Mouse (Mus musculus) v-Abl transformed pro-B cells (cell line): ENCODE results near the gene Mgat5.

Source experiments
- in situ Hi-C, 2 experiments: fragments of 400-800 bp; cut with MboI; formaldehyde crosslinking; loops; one replicate each; pipeline ENCODE4 v1.15.1; 2025; ENCODE audit not compliant: unreplicated experiment in 2 of 2

Gene Mgat5

DNA sequence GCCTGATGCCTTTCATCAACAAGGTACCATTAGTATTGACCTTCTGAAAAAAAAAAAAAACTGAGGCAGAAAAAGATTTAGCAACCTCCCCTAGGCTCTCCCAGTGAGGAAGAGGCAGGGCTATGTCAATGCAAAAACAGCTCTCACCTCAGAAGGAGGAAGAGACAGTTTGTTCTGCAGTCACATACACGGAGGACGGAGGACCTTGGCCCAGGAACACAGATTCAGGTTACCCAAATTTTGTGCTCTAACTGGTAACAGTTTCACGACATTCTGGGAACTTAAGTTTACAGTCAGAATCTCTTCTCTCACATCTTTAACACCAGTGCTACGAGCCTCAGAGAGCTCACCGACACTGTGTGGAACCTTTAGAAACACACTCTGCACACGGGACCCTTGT, 307.9 kb downstream of the Mgat5 start:
- in situ Hi-C loops, result loop anchor here in 1 of 2 experiments (5.0 kb wide), 1 partner anchor 165 kb away; the partner anchor contains the start of gene Tmem163

DNA sequence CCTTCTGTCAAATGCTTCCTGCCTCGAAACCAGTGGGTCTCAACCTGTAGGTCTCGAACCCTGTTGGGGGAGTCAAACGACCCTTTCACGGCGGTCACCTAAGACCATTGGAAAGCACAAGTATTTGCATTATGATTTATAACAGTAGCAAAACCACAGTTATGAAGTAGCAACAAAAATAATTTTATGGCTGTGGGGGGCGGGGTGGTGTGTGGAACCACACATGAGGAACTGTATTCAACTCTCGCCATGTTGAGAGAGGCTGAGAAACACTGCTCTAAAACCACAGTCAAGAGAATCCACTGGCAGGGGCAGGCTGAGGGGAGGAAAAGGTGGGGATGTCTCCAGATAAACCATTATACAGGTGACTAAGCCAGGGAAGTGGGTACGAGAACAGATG, 308.3 kb downstream of the Mgat5 start:
- in situ Hi-C loops, result loop anchor here in 1 of 2 experiments (5.0 kb wide), 1 partner anchor 164 kb away; the partner anchor contains the start of gene Tmem163

DNA sequence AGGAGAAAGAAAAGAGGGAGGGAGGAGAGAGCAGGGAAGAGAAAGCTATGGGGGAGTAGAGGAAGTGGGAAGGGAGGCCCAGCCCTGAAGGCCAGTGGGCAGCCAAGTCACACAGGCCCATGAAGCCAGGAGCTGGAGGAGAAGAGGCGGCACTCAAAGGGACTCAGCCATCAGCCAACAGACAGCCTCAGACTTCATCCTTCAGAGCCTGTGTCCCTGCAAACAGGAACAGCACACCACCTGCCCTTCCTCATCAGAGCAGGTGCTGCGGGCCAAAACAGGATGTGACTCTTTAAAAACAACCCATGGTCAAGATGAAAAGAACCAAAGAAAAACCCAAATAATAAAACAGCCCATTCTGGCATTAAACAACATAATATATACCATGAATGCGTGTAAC, 308.8 kb downstream of the Mgat5 start:
- in situ Hi-C loops, result loop anchor here in 1 of 2 experiments (5.0 kb wide), 1 partner anchor 164 kb away; the partner anchor contains the start of gene Tmem163

DNA sequence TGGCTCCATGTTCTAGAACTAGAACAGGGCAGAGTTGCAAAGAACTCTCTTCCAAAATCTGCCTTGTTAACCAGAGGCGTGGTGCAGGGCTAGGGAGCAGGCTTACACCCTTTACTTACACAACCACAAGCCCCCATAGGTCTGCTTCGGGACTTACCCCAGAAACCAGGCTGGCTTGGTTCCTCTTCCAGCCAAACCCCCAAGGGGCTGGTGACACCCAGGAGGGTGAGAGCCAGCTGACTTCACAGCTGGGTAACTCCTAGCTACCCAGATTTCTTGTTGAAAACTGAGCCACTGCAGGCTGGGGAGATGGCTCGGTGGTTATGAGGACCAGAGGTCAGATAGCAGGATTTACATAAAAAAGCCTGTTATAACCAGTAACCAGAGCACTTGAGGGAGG, 309.7 kb downstream of the Mgat5 start:
- in situ Hi-C loops, result loop anchor here in 1 of 2 experiments (5.0 kb wide), 1 partner anchor 163 kb away; the partner anchor contains the start of gene Tmem163

DNA sequence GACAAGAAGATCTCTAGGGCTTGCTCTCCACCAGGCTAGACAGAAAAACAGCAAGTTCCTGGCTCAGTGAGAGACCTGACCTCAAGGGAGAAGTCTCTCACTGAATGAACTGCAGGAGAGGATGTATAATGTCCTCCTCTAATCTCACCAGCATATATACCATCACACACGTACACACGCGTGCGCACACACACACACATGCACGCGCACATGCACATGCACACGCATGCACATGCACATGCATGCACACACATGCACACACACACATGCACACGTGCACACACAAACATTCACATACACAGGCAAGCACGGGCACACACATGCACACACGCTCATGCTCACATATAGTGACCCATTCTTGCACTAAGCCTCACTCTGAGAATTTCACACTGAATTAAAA, 310.1 kb downstream of the Mgat5 start:
- in situ Hi-C loops, result loop anchor here in 1 of 2 experiments (5.0 kb wide), 1 partner anchor 162 kb away; the partner anchor contains the start of gene Tmem163

DNA sequence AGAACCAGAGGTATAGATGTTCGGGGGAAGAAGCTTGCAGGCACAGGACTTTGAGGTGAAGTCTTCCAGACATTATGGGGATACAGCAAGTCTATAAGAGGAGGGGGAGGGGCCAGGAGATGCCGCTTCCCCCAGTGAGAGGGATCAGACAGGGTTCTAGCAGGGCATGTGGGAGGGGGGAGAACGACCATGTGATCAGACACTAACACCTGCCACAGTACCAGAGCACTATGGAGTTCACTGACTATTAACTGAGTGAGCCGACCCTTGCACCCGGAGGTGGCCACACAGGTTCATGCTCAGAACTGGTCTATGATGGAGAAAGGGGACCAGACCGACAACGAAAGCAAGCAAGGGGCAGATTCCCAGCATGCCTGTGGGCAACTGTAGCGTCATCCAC, 318.5 kb downstream of the Mgat5 start:
- in situ Hi-C loops, result no loop called here

DNA sequence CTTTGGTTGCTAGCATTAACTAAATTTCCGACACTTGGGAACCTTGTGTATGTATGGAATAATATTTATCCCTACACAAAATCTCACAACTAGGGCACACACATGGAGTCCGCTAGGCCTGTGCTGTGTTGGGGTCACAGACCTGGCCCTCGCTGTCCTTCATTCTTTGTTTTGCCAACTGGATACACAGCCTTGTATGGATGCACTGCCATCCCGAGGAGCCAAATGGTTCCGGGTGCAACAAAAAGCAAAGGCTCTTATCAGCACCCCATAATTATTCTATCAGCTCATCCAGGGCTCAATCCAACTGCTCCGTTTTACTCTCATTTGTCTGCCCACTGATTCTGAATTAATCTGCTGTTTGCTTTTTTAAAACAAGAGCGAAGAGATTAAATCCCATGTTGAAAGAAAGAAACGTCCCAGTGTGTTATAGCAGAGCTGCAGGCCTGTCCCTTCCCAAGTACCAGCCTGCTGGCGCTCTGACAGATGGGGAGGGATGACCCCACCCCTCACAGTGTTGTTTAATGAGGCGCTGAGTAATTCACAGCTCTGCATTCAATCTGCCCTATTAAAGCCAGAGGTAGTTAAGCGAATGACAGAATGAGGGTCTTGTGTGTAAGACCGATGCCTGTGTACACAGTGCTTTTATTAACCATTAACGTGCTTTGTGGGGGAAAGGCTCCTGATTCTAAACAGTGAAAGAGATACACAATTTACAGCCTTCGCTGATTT, 326.2 kb downstream of the Mgat5 start:
- in situ Hi-C loops, result no loop called here

DNA sequence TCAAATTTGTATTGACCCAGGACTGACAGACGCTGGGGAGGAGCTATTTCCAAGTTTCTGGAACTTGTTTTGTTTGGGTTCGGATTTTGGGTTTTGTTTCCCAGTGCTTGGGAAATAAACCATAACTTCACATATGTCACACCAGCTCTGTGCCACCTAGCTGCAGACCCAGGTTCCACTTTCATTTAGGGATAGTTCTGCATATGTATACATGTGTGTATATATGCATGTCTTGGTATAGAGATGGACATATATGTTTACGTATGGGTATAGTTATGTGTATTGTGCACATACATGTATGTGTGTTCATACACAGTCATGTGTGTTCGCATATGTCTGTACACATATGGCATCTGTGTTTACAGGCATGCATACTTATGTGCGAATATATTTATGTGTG, 326.9 kb downstream of the Mgat5 start:
- in situ Hi-C loops, result no loop called here

DNA sequence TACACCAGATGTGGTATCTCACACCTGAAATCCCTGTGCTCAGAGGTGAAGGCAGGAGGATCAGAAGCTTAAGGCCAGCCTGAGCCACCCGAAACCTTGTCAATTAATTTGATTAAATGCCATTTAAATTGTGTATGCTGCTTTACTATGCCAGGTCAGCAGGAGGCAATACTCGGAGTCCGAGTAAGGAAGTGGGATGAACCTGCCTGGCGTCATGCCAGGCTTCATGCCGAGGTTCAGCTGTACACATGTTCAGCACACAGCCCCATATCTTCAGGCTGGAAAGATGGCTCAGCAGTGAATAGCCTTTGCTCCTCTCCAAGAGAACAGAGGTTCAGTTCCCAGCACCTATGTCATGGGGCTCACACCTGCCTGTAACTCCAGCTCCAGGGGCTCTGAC, 331.6 kb downstream of the Mgat5 start:
- in situ Hi-C loops, result no loop called here

DNA sequence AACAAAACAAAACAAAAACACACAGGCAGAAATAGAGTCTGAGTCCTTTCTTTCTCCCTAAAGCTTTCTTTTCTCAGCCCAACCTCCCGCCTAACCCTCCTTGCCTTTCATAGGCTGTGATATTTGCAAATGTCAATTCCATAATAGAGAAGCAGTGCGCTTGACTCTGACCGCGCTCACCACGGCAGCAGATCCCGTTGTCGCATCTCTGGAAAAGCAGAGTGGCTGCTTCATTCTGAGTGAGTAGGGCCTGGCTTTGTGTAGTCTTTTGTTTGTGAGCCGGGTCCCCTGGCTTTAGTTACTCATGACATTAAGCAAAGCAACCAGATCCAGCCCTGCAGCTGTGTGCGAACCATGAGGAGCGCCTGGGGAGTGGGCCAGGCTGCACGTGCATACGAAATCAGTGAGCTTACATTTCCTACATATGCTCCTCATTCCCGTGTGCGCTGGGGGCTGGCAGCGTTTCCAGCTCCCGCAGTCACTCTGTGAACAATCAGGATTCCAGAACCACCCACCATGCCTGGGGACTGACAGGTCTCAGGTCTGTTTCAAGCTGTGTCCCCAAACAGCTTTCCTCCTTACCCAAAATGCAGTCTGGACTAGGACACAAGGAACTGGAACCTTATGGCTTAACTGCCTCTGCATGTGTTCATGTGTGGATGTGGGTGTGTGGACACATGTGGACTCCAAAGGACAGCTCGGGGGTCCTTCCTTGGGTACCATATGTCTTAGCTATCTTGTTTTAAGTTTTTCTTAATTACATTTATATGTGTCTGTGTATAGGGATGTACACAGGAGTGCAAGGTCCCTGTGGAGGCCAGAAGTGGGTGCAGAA, 332.6 kb downstream of the Mgat5 start:
- in situ Hi-C loops, result no loop called here
